Mouse (Mus musculus): ENCODE results near the gene Rbm18. TPM values are rescaled to one million over a fixed set of nuclear protein-coding genes. Genes with fewer than 3 reads are reported as not detected.

Gene Rbm18
- total RNA-seq, 2 experiments from 2014 or later: 27.2 to 29.2 TPM

DNA sequence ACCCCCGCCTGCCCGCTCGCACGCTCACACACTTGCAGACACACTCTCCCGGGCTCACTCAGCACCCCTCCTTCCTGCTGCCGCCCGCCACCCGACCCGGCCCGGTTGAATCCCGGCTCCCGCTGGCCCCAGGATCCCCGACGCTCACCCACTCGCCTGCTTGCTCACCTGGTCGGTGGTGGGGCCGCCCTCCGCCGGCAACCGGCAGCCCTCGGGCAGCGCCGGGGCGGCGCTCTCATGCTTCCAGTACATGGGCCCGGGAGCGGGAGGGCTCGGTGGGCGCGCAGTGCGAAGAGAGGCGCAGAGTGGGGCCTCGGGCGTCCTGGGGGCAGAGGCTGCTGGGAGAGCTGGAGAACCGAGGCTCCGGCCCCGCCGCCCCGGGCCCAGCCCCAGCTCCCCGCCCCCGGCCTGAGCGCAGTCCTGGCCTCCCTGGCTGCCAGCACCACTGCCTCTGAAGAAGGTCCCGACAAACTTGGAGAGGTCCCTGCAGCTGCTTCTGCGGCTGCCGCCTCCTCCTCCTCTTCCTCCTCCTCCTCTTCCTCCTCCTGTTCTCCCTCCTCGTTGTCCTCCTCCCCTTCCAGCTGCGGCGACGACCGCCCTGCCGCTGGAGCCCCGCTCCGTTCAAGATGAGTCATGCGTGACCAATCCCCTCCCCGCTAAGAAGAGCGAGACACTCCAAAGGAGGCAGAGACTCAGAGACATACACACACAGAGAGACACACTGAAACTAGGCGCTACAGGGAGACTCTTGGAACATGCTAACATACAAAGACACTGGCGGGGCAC, 31.4 kb downstream of the Rbm18 start, which contains the start of gene Lhx6:
Gene Lhx6 (minus strand): TSS at position 453 of the 786 bp plus-strand sequence.
- DNase-seq: peak; percentile 22

- DNase-seq: no peak
These were observed 32.1 kb downstream of the Rbm18 start for GRCm38 (mm10) chr2:36104436-36104955.

DNA sequence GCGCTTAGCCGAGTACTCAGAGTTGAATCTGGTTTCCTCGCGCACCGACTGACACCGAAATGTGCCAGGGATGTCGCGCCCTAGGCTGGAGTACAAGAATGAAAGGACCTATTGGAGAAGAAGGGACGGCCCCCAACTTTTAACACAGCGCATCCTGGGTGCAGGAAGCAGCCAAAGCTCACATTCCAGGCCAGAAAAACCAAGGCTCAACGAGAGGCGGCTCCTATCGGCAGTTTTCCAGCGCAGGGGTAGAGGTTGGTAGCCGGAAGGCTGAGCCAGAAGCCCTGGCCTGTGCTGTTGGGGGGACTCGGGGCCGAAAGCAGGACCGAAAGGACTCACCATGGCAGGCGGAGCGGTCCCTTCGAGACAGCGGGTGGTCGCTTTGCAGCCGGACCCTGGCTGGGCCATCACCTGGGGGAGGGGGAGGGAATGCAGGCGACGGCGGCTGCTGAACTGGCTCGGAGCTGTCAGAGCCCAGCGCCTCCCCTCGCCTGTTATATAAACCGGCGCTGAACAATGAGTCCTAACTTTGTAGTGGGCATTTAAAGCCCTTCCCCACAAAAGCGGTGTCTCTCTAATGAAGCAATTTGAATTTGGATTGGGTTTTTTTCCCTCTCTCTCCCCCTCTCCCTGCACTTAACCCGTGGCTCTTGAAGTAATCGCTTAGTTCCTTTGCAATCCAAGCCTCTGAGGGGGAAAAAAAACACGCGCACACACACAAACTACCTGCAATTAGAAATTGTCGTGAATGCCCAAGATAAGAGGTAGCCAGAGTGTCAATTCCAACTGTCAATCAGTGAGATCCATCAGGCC, 32.8 kb downstream of the Rbm18 start:
- DNase-seq: no peak

DNA sequence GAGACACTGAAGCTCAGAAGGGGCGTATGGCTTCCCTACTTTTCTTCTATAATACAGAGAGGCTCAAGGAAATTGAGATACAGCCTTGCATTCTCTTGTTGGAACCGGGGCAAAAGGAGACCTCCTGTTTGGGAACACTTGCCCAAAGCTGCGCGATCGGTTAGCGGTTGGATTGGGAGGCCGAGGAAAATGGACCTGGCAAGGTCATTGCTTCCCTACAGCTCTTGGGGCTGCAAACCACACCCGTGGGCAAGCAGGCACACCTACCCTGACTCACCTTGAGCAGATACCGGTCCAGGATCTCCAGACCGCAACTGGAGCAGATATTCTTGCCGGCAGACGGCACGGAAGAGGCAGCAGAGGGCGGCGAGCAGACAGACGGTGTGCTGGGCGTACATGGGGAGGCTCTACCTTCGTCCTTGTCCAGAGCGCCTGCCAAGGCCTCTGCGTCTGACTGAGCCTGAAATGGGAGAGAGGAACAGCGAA, 33.5 kb downstream of the Rbm18 start:
- no peak for DNase-seq

GRCm38 (mm10) chr2:36102559-36102946, 34.0 kb downstream of the Rbm18 start:
- DNase-seq: no peak

DNA sequence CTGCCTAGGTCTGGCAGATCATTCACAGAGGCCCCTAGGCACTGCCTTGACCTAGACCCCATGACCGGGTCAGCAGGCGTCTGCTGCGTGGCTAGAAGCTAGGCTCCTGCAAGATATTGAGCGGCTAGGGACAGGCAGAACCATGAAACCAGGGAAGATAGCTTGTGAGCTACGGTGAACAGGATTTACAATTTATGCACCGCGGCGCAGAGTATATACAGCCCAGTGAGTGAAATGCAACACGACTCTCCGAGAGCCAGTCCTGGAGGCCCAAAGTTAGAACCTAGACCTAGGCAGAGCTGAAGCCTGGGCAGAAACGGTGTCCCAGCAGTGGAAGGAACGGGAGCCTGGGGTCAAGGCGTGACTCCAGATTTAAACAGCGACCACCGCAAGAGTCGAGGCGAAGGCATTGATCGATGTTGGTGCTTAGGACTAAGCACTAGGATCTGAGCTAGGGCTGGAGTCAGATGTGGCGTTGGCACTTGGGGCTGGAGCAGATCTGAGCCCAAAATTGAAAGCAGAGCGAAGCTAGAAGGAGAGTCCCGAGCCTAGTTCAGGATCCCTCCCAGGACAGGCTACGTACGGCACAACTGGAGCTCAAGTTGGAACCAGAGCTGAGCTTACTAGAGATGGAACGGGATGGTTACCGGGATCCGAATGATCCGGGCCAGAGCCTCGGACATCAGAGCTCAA, 34.6 kb downstream of the Rbm18 start:
- no peak for DNase-seq

DNA sequence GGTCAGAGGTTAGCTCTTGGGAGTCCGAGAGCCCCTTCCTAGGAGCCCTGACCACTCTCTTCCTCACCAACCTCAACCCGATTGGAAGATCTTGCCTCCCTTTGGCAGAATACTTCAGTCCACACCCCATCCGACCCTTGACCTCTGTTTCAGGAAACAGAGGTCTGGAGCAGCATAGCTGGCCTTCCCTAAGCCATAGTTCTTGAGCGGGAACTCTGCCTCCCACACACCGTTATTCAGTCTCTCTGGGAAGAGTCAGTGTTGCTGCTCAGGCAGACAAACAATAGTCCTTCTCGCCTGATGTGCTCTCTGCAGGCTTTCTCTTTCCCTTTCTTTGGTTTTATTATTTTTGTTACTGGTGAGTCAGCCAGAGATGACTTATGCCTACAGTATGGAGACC, 36.8 kb downstream of the Rbm18 start:
- DNase-seq: no peak

GRCm38 (mm10) chr2:36098021-36098420, 38.6 kb downstream of the Rbm18 start:
- no peak for DNase-seq

DNA sequence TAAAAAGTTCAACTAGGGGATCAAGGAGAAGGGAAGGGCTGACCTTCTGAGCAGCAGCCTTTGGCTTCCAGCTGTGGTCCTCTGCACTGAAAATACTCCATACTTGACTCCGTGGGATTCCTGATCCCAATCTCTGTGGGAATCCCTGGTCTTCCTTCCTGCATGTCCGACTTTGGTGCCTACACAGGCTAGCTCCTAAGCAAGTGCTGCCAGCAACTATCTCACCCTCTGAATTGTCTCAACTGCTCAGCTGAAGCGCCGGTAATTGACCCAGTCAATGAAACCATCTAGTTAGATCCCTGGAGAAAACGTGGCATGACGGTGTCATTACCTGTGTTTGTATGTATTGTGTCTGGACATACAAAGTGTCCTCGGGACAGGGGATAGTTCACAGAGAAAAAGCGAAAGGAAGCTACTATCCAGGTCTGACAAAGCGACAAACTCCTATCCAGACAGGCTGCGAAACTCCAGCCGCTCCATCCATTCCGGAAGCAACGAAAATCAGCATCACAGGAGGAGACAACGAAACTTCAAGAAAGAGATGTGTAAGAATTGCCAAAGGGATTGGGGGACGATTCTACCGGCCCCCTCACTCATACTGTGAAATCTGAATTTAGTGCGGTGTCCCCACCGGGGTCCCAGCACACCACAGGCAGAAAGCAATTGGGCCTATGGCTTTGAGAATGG, 39.3 kb downstream of the Rbm18 start:
- no peak for DNase-seq

- DNase-seq: no peak
These were observed 42.6 kb downstream of the Rbm18 start for GRCm38 (mm10) chr2:36093914-36094475.

DNA sequence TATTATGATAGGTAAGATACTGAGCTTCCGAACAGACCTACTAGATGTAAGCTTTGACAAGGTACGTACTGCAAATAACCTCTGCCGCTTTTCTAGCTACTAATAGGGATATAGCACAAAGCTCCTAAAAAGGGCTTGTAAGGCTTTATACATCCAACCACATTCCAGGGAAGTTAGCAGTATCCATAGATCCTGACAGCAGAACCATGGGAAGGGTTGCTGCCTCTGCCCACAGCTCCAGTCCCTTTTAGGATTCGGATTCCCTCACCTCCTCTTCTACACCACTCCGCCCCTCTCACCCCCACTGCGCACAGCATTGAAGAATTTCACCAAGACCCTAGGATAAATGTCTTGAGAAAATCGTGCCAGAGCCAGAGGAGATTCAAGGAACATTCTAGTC, 43.3 kb downstream of the Rbm18 start:
- no peak for DNase-seq

GRCm38 (mm10) chr2:36092748-36093147, 43.8 kb downstream of the Rbm18 start:
- no peak for DNase-seq

DNA sequence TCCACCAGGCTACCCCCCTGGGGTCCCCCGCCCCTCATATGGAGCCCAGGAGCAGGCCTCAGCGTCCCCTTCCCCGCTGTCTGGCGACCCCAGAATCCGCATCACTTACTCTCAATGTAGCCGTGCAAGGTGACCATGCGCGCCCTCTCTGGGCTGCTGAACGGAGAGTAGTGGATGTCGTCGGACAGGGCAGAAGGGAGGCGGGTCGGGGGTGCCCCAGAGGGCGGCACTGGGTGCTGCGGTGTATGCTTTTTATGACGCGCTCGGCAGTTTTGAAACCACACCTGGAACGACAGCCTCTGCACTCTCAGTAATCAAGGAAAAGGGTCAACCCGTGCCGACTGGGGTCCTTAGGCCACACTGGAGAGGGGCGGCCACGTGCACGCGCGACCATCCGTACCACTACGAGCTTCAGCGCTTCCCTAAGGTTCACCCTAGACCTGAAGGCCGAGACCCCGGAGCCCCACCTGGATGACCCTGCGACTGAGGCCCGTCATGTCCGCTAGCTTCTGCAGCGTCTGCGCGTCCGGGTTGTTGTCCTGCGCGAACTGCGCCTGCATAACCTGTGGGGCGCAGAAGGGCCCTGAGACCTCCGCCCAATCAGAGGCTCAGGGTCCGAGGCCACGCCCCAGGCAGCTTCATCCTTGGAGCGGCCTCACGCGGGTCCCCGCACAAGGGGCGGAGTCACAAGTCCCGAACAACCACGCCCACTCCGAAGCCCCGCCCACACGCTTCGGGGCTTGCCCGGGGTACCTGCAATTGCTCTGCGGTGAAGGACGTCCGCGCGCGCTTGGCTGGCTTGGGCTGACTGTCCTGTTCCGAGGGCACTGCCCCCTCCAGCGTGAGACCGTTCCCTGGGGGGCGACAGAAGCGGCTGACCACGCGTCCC, 45.5 kb downstream of the Rbm18 start:
- peak; percentile 26 for DNase-seq

- DNase-seq: no peak
These were observed 47.4 kb downstream of the Rbm18 start for GRCm38 (mm10) chr2:36089190-36089589.

DNA sequence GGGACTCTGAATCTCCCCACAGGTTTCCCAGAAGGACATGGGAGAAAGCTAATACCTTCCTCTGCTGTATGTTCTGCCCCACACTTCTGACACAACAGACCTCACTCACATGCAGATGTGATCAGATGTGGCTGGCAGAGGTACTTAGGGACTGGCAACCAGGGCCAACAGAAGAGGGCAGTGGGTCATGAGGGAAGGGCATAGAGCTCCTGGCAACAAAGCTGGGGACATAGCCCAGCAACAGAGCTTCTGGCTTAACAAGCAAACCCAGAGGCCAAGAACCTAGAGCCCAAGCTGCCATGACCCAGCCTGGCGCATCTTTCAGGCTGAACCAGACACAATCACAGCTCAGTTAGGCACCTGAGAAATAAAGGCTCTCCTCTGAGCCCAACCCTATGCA, 51.5 kb downstream of the Rbm18 start:
- DNase-seq: no peak

- DNase-seq: no peak
These were observed 53.6 kb downstream of the Rbm18 start for GRCm38 (mm10) chr2:36082802-36083580.

GRCm38 (mm10) chr2:36081446-36081845, 55.1 kb downstream of the Rbm18 start:
- no peak for DNase-seq

DNA sequence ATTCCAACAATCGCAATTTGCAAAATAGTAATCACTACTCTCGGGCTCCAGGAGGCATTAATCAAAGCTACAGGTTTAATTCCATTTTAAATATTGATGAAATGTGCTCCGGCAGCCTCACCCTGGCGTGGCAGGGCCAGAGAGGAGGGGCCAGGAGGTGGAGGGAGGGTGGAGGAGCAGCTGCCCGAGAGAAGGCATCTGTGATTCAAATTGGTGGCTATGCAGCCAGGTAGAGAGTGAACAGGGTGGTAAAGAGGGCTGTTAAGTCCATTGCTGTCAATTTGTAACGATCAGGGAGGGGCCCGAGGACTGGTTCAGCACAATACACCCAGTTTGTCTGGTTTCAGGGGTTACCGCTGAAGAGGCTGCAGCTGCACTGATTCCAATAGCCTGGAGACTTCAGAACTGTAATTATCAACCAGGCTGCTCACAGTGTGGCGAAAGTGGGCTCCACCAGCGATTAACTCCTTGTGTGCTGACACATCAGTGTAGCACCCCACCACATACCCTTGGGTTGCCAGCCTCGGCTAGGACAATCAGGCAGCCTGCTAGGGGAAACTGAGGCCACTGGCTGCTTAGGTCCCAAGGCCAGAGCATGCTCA, 59.3 kb downstream of the Rbm18 start:
- DNase-seq: no peak

DNA sequence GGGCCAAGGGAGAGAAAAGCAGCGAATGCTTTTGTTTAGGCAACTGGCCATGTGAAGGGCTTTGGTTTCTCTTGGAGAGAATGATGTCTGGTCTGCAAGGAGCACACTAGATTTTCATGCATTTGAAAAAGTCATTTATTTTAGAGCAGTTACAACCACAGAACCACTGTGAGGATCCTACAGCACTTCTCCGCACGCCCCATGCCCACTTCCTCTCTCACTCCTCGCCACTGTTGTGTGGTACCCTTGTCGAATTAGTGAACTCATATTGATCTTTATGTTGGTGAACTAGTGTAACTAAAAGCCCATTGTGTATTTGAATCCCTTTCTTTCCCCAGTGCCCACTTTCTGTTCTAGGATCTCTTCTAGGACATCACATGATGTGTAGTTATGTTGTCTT, 61.4 kb downstream of the Rbm18 start:
- DNase-seq: no peak

All from gastrocnemius, postnatal 25 days (tissue).